Mouse (Mus musculus): ENCODE results near the gene Ahcyl2.

DNA sequence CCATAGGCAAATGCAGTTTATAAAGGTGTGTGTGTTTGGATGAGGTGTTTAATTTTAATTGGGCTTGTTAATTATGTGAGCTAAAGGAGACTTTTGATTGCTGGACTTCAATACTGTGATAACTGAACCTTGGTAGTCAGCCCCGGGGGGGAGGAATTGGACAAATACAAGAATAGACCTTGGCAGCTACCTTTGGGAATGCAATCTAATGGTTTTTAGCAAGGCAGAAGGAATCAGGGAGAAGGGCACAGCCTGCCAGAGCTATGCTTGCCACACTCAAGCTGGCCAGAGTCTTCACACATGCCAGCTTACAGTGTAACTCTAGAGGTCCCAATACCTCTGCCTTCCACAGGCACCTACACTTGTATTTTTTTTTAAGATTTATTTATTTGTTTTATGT is 167.9 kb downstream of the Ahcyl2 start:
- TF ChIP-seq CTCF (IDR thresholded peaks at IDR 0.05; ENCODE audit: insufficient read depth, low read length) (no peak), POLR2A (IDR thresholded peaks at IDR 0.05; ENCODE audit: borderline replicate concordance, extremely low read depth, low read depth, low read length) (no peak)

Data from lung, adult 2 months (tissue).